Mouse (Mus musculus) spleen, adult 10 weeks (tissue): ENCODE measurements around the gene Plcz1. TPM values are rescaled to one million over a fixed set of nuclear protein-coding genes. Genes with fewer than 3 reads are reported as not detected.

Source experiments
- polyA plus RNA-seq: library from polyadenylated mRNA; stranded (reverse); fragments of 350-450 nt; fragmentation: Illumina TruSeq; extraction: RNeasy Lipid Tissue Mini Kit (QIAGEN cat#74804); gene quantifications from one replicate; pipeline ENCODE4 v1.2.3, GENCODE M21; 2015; ENCODE audit warnings: low replicate concordance; ENCODE audit not compliant: insufficient read depth

The Plcz1 gene
- polyA plus RNA-seq = not detected

DNA sequence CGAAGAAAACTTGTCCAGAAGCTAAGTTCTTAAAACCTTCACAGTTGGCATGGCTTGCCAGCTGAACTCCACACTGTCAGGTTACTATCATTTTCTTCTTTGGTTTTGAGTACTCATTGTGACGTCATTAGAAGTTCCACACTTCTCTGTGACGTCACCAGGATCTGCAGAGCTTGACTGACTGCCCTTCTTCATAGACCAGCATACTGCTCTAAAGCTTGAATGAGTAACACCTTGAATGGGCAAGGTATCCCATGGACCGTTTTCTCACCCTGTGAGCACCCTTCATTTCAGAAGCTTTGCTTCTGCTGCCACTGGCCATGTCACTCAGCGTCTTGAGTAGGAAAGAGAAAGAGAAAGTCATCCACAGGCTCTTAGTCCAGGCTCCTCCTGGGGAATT is at the start of gene Plcz1:
TSS of gene Plcz1 (minus strand) at position 101 of the 400 bp plus-strand sequence.

DNA sequence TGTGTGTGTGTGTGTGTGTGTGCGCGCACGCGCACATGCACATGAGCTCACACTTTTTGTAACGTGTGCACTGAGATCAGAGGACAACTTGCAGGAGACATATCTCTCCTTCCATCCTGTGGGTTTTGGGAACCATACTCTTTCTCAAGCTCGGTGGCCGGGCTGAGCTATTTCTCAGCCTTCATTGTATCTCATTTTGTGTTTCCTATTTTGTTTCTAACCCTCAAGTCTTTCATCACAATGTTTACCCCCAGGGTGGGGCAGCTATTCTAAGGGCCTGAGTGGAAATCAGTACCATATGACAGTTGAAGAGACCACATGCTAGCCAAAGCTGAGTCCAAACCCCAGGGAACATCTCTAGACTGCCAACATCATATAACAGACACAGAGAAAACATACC is 305 bp downstream of the Plcz1 start, which contains the start of gene Capza3:
TSS of gene Capza3 (plus strand) at position 301 of the 400 bp plus-strand sequence.

Other genes starting within 250 kb of the Plcz1 start
- not detected for gene Capza3, start 205 bp downstream of the Plcz1 start, polyA plus RNA-seq